Mouse (Mus musculus): ENCODE results near the gene Fus. TPM values are rescaled to one million over a fixed set of nuclear protein-coding genes. Genes with fewer than 3 reads are reported as not detected.

Gene Fus
- polyA plus RNA-seq, 1 experiment: 184 TPM

- Histone ChIP-seq H3K4me1 (ENCODE audit: control insufficient read depth, insufficient read depth, insufficient read length, low read length) (peaks cover 5% of the 10 kb centered on the region; the same call in 1 of the 2 replicates), H3K27me3 (ENCODE audit: control insufficient read depth, insufficient read depth, low read length) (no peaks in the 10 kb centered on the region), H3K4me3 (ENCODE audit: low read depth, low read length) (no peak overlapping the region), H3K27ac (ENCODE audit: insufficient read depth, low read depth, low read length) (no peak overlapping the region), H3K36me3 (ENCODE audit: control insufficient read depth, insufficient read depth, low read length) (no peaks in the 10 kb centered on the region)
- WGBS: 91% methylated on average over 3 of the region's 3 CpGs
- TF ChIP-seq POLR2A (IDR thresholded peaks at IDR 0.05; ENCODE audit: low read depth, low read length) (no peak), CTCF (IDR thresholded peaks at IDR 0.05; ENCODE audit: extremely low read depth, insufficient read length, insufficient replicate concordance, low read depth, low read length) (no peak)
These were observed 51.0 kb downstream of the Fus start for GRCm38 (mm10) chr7:128018275-128018674.

GRCm38 (mm10) chr7:128019187-128019586 is 51.9 kb downstream of the Fus start:
- peaks cover 5% of the 10 kb centered on the region; the same call in 1 of the 2 replicates for H3K4me1 ChIP-seq (ENCODE audit: control insufficient read depth, insufficient read depth, insufficient read length, low read length)
- no peak overlapping the region for H3K4me3 ChIP-seq (ENCODE audit: low read depth, low read length)
- WGBS: 29% methylated on average over 2 of the region's 2 CpGs
- no peak for TF ChIP-seq CTCF (IDR thresholded peaks at IDR 0.05; ENCODE audit: extremely low read depth, insufficient read length, insufficient replicate concordance, low read depth, low read length)
- TF ChIP-seq POLR2A (IDR thresholded peaks at IDR 0.05; ENCODE audit: low read depth, low read length): no peak
- no peak overlapping the region for H3K27ac ChIP-seq (ENCODE audit: insufficient read depth, low read depth, low read length)
- no peaks in the 10 kb centered on the region for H3K27me3 ChIP-seq (ENCODE audit: control insufficient read depth, insufficient read depth, low read length)
- no peaks in the 10 kb centered on the region for H3K36me3 ChIP-seq (ENCODE audit: control insufficient read depth, insufficient read depth, low read length)

- peak; percentile 53; the same call in 1 of the 2 replicates for TF ChIP-seq CTCF (IDR thresholded peaks at IDR 0.05; ENCODE audit: extremely low read depth, insufficient read length, insufficient replicate concordance, low read depth, low read length)
- no peak for TF ChIP-seq POLR2A (IDR thresholded peaks at IDR 0.05; ENCODE audit: low read depth, low read length)
- Histone ChIP-seq H3K27ac (ENCODE audit: insufficient read depth, low read depth, low read length) (no peak overlapping the region), H3K4me3 (ENCODE audit: low read depth, low read length) (no peak overlapping the region), H3K36me3 (ENCODE audit: control insufficient read depth, insufficient read depth, low read length) (no peaks in the 10 kb centered on the region), H3K27me3 (ENCODE audit: control insufficient read depth, insufficient read depth, low read length) (no peaks in the 10 kb centered on the region), H3K4me1 (ENCODE audit: control insufficient read depth, insufficient read depth, insufficient read length, low read length) (peaks cover 3% of the 10 kb centered on the region; the same call in 1 of the 2 replicates)
- 70% methylated on average over 8 of the region's 8 CpGs for WGBS
These were observed 55.7 kb downstream of the Fus start for GRCm38 (mm10) chr7:128022974-128023373.

GRCm38 (mm10) chr7:128023565-128023964 is 56.3 kb downstream of the Fus start:
- Histone ChIP-seq H3K4me3 (ENCODE audit: low read depth, low read length) (no peak overlapping the region), H3K27me3 (ENCODE audit: control insufficient read depth, insufficient read depth, low read length) (no peaks in the 10 kb centered on the region), H3K4me1 (ENCODE audit: control insufficient read depth, insufficient read depth, insufficient read length, low read length) (peaks cover 3% of the 10 kb centered on the region; the same call in 1 of the 2 replicates), H3K36me3 (ENCODE audit: control insufficient read depth, insufficient read depth, low read length) (no peaks in the 10 kb centered on the region), H3K27ac (ENCODE audit: insufficient read depth, low read depth, low read length) (no peak overlapping the region)
- 87% methylated on average over 4 of the region's 4 CpGs for WGBS
- TF ChIP-seq CTCF (IDR thresholded peaks at IDR 0.05; ENCODE audit: extremely low read depth, insufficient read length, insufficient replicate concordance, low read depth, low read length) (no peak), POLR2A (IDR thresholded peaks at IDR 0.05; ENCODE audit: low read depth, low read length) (no peak)

GRCm38 (mm10) chr7:128024364-128024763 is 57.1 kb downstream of the Fus start:
- Histone ChIP-seq H3K4me1 (ENCODE audit: control insufficient read depth, insufficient read depth, insufficient read length, low read length) (no peaks in the 10 kb centered on the region), H3K27me3 (ENCODE audit: control insufficient read depth, insufficient read depth, low read length) (no peaks in the 10 kb centered on the region), H3K36me3 (ENCODE audit: control insufficient read depth, insufficient read depth, low read length) (no peaks in the 10 kb centered on the region), H3K4me3 (ENCODE audit: low read depth, low read length) (no peak overlapping the region), H3K27ac (ENCODE audit: insufficient read depth, low read depth, low read length) (no peak overlapping the region)
- TF ChIP-seq CTCF (IDR thresholded peaks at IDR 0.05; ENCODE audit: extremely low read depth, insufficient read length, insufficient replicate concordance, low read depth, low read length): no peak
- TF ChIP-seq POLR2A (IDR thresholded peaks at IDR 0.05; ENCODE audit: low read depth, low read length): no peak
- WGBS: 84% methylated on average over 9 of the region's 9 CpGs

- Histone ChIP-seq H3K36me3 (ENCODE audit: control insufficient read depth, insufficient read depth, low read length) (no peaks in the 10 kb centered on the region), H3K27me3 (ENCODE audit: control insufficient read depth, insufficient read depth, low read length) (no peaks in the 10 kb centered on the region), H3K27ac (ENCODE audit: insufficient read depth, low read depth, low read length) (no peak overlapping the region), H3K4me3 (ENCODE audit: low read depth, low read length) (no peak overlapping the region), H3K4me1 (ENCODE audit: control insufficient read depth, insufficient read depth, insufficient read length, low read length) (peaks cover 3% of the 10 kb centered on the region; the same call in 1 of the 2 replicates)
- 81% methylated on average over 4 of the region's 4 CpGs for WGBS
- TF ChIP-seq CTCF (IDR thresholded peaks at IDR 0.05; ENCODE audit: extremely low read depth, insufficient read length, insufficient replicate concordance, low read depth, low read length) (no peak), POLR2A (IDR thresholded peaks at IDR 0.05; ENCODE audit: low read depth, low read length) (no peak)
These were observed 57.7 kb downstream of the Fus start for GRCm38 (mm10) chr7:128024932-128025331.

DNA sequence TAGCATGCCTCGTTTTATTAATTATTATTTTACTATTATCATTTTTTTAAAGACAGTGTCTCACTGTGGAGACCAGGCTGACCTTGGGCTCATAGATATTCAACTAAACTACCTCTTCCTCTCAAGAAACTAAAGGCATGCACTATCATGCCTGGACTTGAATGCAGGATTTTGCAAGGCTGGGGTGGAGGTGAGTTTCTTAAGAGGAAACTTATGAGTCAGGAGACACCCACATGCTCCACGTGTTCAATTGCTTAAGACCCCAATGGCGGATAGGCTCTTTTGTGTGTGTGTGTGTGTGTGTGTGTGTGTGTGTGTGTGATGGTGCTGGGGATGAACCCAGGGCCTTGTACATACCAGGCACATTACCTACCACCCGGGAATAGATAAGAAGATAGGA is 58.1 kb downstream of the Fus start:
- TF ChIP-seq CTCF (IDR thresholded peaks at IDR 0.05; ENCODE audit: extremely low read depth, insufficient read length, insufficient replicate concordance, low read depth, low read length) (no peak), POLR2A (IDR thresholded peaks at IDR 0.05; ENCODE audit: low read depth, low read length) (no peak)
- WGBS: 77% methylated on average over 4 of the region's 4 CpGs
- peaks cover 3% of the 10 kb centered on the region; the same call in 1 of the 2 replicates for H3K4me1 ChIP-seq (ENCODE audit: control insufficient read depth, insufficient read depth, insufficient read length, low read length)
- H3K4me3 ChIP-seq (ENCODE audit: low read depth, low read length): no peak overlapping the region
- no peaks in the 10 kb centered on the region for H3K36me3 ChIP-seq (ENCODE audit: control insufficient read depth, insufficient read depth, low read length)
- no peak overlapping the region for H3K27ac ChIP-seq (ENCODE audit: insufficient read depth, low read depth, low read length)
- no peaks in the 10 kb centered on the region for H3K27me3 ChIP-seq (ENCODE audit: control insufficient read depth, insufficient read depth, low read length)
